Mouse (Mus musculus) ES-Bruce4 (cell line): ENCODE measurements around the gene Trio.

Source experiments
- CTCF ChIP-seq: IDR thresholded peaks from one replicate; pipeline ENCODE4 v1.8.1; 2011; ENCODE audit warnings: low read depth, low read length
- POLR2A ChIP-seq: IDR thresholded peaks from one replicate; pipeline ENCODE4 v1.8.1; 2011; ENCODE audit warnings: low read length; ENCODE audit not compliant: insufficient read depth

GRCm38 (mm10) chr15:27810793-27811488 lies 214.7 kb downstream of the Trio start:
- TF ChIP-seq CTCF = no peak
- TF ChIP-seq POLR2A = no peak
